Mouse (Mus musculus) macrophage (primary cell): ENCODE measurements around the gene Rpl10-ps3. TPM values are rescaled to one million over a fixed set of nuclear protein-coding genes. Genes with fewer than 3 reads are reported as not detected.

Source experiments
- H3K27ac ChIP-seq: fragments of 350-480 bp; formaldehyde crosslinking; 2 replicates; pipeline ENCODE4 v1.9.0; 2021
- H3K36me3 ChIP-seq: fragments of 350-480 bp; formaldehyde crosslinking; 2 replicates; pipeline ENCODE4 v1.9.0; 2021; ENCODE audit errors: inconsistent target
- H3K4me3 ChIP-seq: fragments of 350-480 bp; formaldehyde crosslinking; 2 replicates; pipeline ENCODE4 v1.9.0; 2021; ENCODE audit errors: inconsistent target
- H3K79me2 ChIP-seq: fragments of 350-480 bp; formaldehyde crosslinking; 2 replicates; pipeline ENCODE4 v1.9.0; 2021; ENCODE audit errors: inconsistent target
- WGBS: methylation state at CpG from one replicate; pipeline ENCODE4 v1.1.7; 2026; ENCODE audit warnings: inconsistent platforms; ENCODE audit not compliant: missing documents; 5-methylcytosine and 5-hydroxymethylcytosine counted together
- polyA plus RNA-seq: library from polyadenylated mRNA; stranded (reverse); fragments of 250-400 nt; gene quantifications from 3 replicates; pipeline ENCODE4 v1.2.4, GENCODE M21; 2018; ENCODE audit warnings: inconsistent platforms

Rpl10-ps3 gene
- polyA plus RNA-seq, 1 experiment from 2014 or later: 70.3 TPM

- Histone ChIP-seq H3K36me3 (no peaks in the 10 kb centered on the region), H3K79me2 (no peaks in the 10 kb centered on the region), H3K4me3 (no peak overlapping the region), H3K27ac (no peak overlapping the region)
- WGBS: 25% methylated on average over 7 of the region's 7 CpGs
Measured at GRCm38 (mm10) chr9:50335539-50336325, 9.0 kb downstream of the Rpl10-ps3 start.

DNA sequence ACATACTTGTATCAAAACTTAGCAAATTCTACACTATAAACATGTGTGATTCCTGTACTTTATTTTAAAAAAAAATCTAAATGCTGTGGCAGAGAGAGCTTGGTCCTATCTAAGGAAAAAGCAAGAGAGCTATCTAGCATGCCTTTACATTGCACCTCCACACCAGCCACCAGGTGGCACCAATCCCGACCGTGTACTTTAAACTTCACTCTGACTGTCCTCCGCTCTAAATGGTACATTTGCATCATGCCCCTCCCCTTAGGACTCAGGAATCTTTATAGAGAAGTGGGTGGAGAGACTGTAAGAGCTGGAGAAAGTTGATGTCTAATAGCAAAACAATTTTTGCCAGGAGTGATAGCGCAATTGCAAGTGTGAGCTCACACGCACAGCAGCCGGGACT lies 11.4 kb downstream of the Rpl10-ps3 start:
- H3K27ac ChIP-seq: no peak overlapping the region
- no peak overlapping the region for H3K4me3 ChIP-seq
- H3K36me3 ChIP-seq: no peaks in the 10 kb centered on the region
- 31% methylated on average over 6 of the region's 6 CpGs for WGBS
- no peaks in the 10 kb centered on the region for H3K79me2 ChIP-seq

- no peaks in the 10 kb centered on the region for H3K36me3 ChIP-seq
- no peak overlapping the region for H3K27ac ChIP-seq
- no peaks in the 10 kb centered on the region for H3K79me2 ChIP-seq
- H3K4me3 ChIP-seq: no peak overlapping the region
- WGBS: 26% methylated on average over 9 of the region's 9 CpGs
Measured at GRCm38 (mm10) chr9:50324355-50325225, 20.2 kb downstream of the Rpl10-ps3 start.

GRCm38 (mm10) chr9:50320729-50321128 lies 24.0 kb downstream of the Rpl10-ps3 start:
- WGBS: 83% methylated on average over 1 of the region's 1 CpGs
- Histone ChIP-seq H3K36me3 (no peaks in the 10 kb centered on the region), H3K79me2 (no peaks in the 10 kb centered on the region), H3K4me3 (no peak overlapping the region), H3K27ac (no peak overlapping the region)

DNA sequence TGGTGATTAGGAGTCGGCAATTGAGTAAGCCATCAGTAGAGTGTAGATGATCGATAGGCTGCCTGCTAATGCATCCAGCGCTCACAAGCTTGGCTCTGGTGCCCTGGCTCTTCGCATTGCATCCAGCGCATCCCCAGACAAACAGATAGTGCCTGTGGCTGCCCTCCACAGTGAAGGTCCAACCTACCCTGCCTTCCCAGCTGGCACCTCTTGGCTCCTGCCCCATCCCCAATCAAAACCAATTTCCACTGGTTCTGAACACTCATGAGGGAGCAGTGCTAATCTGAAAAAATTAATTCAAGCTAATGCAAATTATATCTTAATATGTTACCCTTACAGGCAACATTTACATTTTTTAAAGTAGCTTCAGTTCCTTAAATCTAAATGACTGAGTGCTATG lies 25.3 kb downstream of the Rpl10-ps3 start:
- H3K4me3 ChIP-seq: no peak overlapping the region
- no peaks in the 10 kb centered on the region for H3K79me2 ChIP-seq
- H3K36me3 ChIP-seq: no peaks in the 10 kb centered on the region
- H3K27ac ChIP-seq: no peak overlapping the region
- WGBS: 88% methylated on average over 5 of the region's 5 CpGs

GRCm38 (mm10) chr9:50317299-50317698 lies 27.5 kb downstream of the Rpl10-ps3 start:
- Histone ChIP-seq H3K4me3 (no peak overlapping the region), H3K36me3 (no peaks in the 10 kb centered on the region), H3K27ac (no peak overlapping the region), H3K79me2 (no peaks in the 10 kb centered on the region)
- WGBS: 93% methylated on average over 6 of the region's 6 CpGs

GRCm38 (mm10) chr9:50315650-50316049 lies 29.1 kb downstream of the Rpl10-ps3 start:
- no peak overlapping the region for H3K4me3 ChIP-seq
- H3K27ac ChIP-seq: no peak overlapping the region
- no peaks in the 10 kb centered on the region for H3K36me3 ChIP-seq
- no peaks in the 10 kb centered on the region for H3K79me2 ChIP-seq
- 53% methylated on average over 3 of the region's 3 CpGs for WGBS

- H3K36me3 ChIP-seq: no peaks in the 10 kb centered on the region
- no peak overlapping the region for H3K27ac ChIP-seq
- no peak overlapping the region for H3K4me3 ChIP-seq
- no peaks in the 10 kb centered on the region for H3K79me2 ChIP-seq
- WGBS: 91% methylated on average over 6 of the region's 6 CpGs
Measured at GRCm38 (mm10) chr9:50311036-50311545, 33.7 kb downstream of the Rpl10-ps3 start.

- Histone ChIP-seq H3K4me3 (no peak overlapping the region), H3K36me3 (no peaks in the 10 kb centered on the region), H3K79me2 (no peaks in the 10 kb centered on the region), H3K27ac (no peak overlapping the region)
- 78% methylated on average over 10 of the region's 10 CpGs for WGBS
Measured at GRCm38 (mm10) chr9:50305666-50306402, 38.9 kb downstream of the Rpl10-ps3 start.

DNA sequence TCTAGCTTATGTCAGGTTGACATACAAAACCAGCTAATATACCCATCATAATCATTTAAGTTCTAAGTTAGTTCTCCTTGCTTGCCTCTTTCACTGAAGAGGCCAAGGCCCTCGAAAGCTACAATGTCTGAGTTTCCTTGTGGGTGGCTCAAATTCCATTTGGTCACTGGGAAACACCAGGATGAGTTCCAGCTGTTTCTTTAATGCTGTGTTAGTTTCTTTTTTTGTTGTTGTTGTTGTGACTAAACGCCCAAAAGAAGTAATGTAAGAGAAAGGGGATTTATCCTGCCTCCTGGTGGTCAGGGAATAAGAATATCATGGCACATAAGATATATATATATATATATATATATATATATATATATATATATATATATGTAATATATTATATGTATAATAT lies 39.7 kb downstream of the Rpl10-ps3 start:
- Histone ChIP-seq H3K4me3 (no peak overlapping the region), H3K79me2 (no peaks in the 10 kb centered on the region), H3K27ac (no peak overlapping the region), H3K36me3 (no peaks in the 10 kb centered on the region)
- WGBS: 81% methylated on average over 2 of the region's 2 CpGs

DNA sequence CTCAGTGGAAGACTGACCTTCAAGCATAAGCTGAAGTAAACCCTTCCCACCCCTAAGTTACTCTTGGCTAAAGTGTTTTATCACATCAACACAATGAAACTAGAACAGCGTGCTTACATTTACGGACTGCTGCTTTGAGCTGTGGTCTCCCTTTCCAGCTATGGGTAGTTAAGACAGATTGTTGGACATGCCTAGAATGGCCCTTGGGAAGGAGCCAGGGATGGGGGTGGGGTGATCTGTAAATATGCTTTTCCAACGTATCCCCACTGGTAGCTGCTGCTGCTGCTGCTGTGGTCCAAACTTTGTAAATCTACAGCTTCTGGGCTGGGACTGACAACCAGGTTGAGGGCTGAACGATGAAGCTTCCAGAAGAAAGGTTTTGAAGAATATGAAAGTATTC lies 40.8 kb downstream of the Rpl10-ps3 start:
- Histone ChIP-seq H3K79me2 (no peaks in the 10 kb centered on the region), H3K27ac (no peak overlapping the region), H3K36me3 (no peaks in the 10 kb centered on the region), H3K4me3 (no peak overlapping the region)
- 90% methylated on average over 4 of the region's 4 CpGs for WGBS

DNA sequence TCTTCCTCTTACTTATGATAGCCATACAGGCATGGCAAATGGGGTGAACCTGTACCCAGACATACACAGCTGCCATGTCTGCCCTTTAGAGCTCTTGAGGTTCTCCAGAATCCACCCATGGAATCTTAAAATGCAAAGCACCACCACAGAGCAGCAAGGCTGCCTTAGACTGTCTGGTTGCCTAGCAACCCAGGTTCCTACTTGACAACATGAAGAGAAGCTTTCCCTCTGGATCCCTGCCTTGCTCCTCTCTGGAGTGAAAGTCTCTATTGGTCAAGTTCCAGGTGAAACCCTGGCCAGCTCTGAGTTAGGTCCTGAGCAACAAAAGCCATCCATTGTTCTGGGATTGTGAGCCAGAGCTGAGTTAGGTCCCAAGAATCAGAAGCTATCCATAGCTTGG lies 43.0 kb downstream of the Rpl10-ps3 start:
- no peak overlapping the region for H3K27ac ChIP-seq
- H3K4me3 ChIP-seq: no peak overlapping the region
- no peaks in the 10 kb centered on the region for H3K36me3 ChIP-seq
- H3K79me2 ChIP-seq: no peaks in the 10 kb centered on the region

- Histone ChIP-seq H3K79me2 (no peaks in the 10 kb centered on the region), H3K27ac (no peak overlapping the region), H3K4me3 (no peak overlapping the region), H3K36me3 (no peaks in the 10 kb centered on the region)
- WGBS: 58% methylated on average over 2 of the region's 2 CpGs
Measured at GRCm38 (mm10) chr9:50298389-50298788, 46.4 kb downstream of the Rpl10-ps3 start.
